Mouse (Mus musculus): ENCODE data around the gene Zbtb2. TPM values are rescaled to one million over a fixed set of nuclear protein-coding genes. Genes with fewer than 3 reads are reported as not detected.

Zbtb2 gene
- polyA plus RNA-seq, 1 experiment from 2014 or later = 20.2 TPM

- Histone ChIP-seq H3K4me1 (replicated peaks; ENCODE audit: control insufficient read depth, insufficient read depth, low read length) (no peaks in the 10 kb centered on the region), H3K27ac (ENCODE audit: low read depth, low read length) (no peak overlapping the region), H3K9ac (ENCODE audit: low read depth, low read length) (no peak overlapping the region), H3K4me3 (ENCODE audit: low read depth, low read length) (no peak overlapping the region), H3K4me2 (replicated peaks; ENCODE audit: low read depth, low read length) (no peak overlapping the region), H3K27me3 (ENCODE audit: control insufficient read depth, insufficient read depth, low read length) (no peaks in the 10 kb centered on the region), H3K9me3 (ENCODE audit: control insufficient read depth, low read length) (no peaks in the 10 kb centered on the region), H3K36me3 (ENCODE audit: control insufficient read depth, insufficient read depth, low read length) (peaks cover 2% of the 10 kb centered on the region; the same call in 1 of the 2 replicates)
- ATAC-seq (ENCODE audit: low FRiP score) = no peak
- WGBS = 90% methylated on average over 19 of the region's 19 CpGs
- no peak for DNase-seq (ENCODE audit: low spot score)
Observed at GRCm38 (mm10) chr10:4355882-4356451, 31.9 kb downstream of the Zbtb2 start.

GRCm38 (mm10) chr10:4354371-4355260 lies 33.3 kb downstream of the Zbtb2 start:
- Histone ChIP-seq H3K9ac (ENCODE audit: low read depth, low read length) (no peak overlapping the region), H3K4me3 (ENCODE audit: low read depth, low read length) (no peak overlapping the region), H3K36me3 (ENCODE audit: control insufficient read depth, insufficient read depth, low read length) (peaks cover 2% of the 10 kb centered on the region; the same call in 1 of the 2 replicates), H3K27me3 (ENCODE audit: control insufficient read depth, insufficient read depth, low read length) (no peaks in the 10 kb centered on the region), H3K4me2 (replicated peaks; ENCODE audit: low read depth, low read length) (no peak overlapping the region), H3K27ac (ENCODE audit: low read depth, low read length) (no peak overlapping the region), H3K9me3 (ENCODE audit: control insufficient read depth, low read length) (no peaks in the 10 kb centered on the region), H3K4me1 (replicated peaks; ENCODE audit: control insufficient read depth, insufficient read depth, low read length) (no peaks in the 10 kb centered on the region)
- DNase-seq (ENCODE audit: low spot score) (no peak), ATAC-seq (ENCODE audit: low FRiP score) (no peak)
- WGBS = 91% methylated on average over 38 of the region's 38 CpGs

GRCm38 (mm10) chr10:4347591-4347990 lies 40.3 kb downstream of the Zbtb2 start:
- H3K27me3 ChIP-seq (ENCODE audit: control insufficient read depth, insufficient read depth, low read length) = no peaks in the 10 kb centered on the region
- no peak overlapping the region for H3K9ac ChIP-seq (ENCODE audit: low read depth, low read length)
- WGBS = 96% methylated on average over 14 of the region's 14 CpGs
- no peaks in the 10 kb centered on the region for H3K36me3 ChIP-seq (ENCODE audit: control insufficient read depth, insufficient read depth, low read length)
- DNase-seq (ENCODE audit: low spot score) (no peak), ATAC-seq (ENCODE audit: low FRiP score) (0 out of 2 replicates have a peak, but pooled peaks have one; percentile 2)
- no peak overlapping the region for H3K27ac ChIP-seq (ENCODE audit: low read depth, low read length)
- H3K4me3 ChIP-seq (ENCODE audit: low read depth, low read length) = no peak overlapping the region
- H3K4me2 ChIP-seq (replicated peaks; ENCODE audit: low read depth, low read length) = no peak overlapping the region
- no peaks in the 10 kb centered on the region for H3K4me1 ChIP-seq (replicated peaks; ENCODE audit: control insufficient read depth, insufficient read depth, low read length)
- H3K9me3 ChIP-seq (ENCODE audit: control insufficient read depth, low read length) = no peaks in the 10 kb centered on the region

GRCm38 (mm10) chr10:4347136-4347492 lies 40.8 kb downstream of the Zbtb2 start:
- no peak overlapping the region for H3K4me3 ChIP-seq (ENCODE audit: low read depth, low read length)
- DNase-seq (ENCODE audit: low spot score) (no peak), ATAC-seq (ENCODE audit: low FRiP score) (peak; percentile 71)
- H3K27me3 ChIP-seq (ENCODE audit: control insufficient read depth, insufficient read depth, low read length) = no peaks in the 10 kb centered on the region
- no peaks in the 10 kb centered on the region for H3K9me3 ChIP-seq (ENCODE audit: control insufficient read depth, low read length)
- H3K4me1 ChIP-seq (replicated peaks; ENCODE audit: control insufficient read depth, insufficient read depth, low read length) = no peaks in the 10 kb centered on the region
- WGBS = 70% methylated on average over 4 of the region's 4 CpGs
- no peaks in the 10 kb centered on the region for H3K36me3 ChIP-seq (ENCODE audit: control insufficient read depth, insufficient read depth, low read length)
- no peak overlapping the region for H3K27ac ChIP-seq (ENCODE audit: low read depth, low read length)
- H3K4me2 ChIP-seq (replicated peaks; ENCODE audit: low read depth, low read length) = no peak overlapping the region
- H3K9ac ChIP-seq (ENCODE audit: low read depth, low read length) = no peak overlapping the region

- 5% methylated on average over 28 of the region's 28 CpGs for WGBS
- Histone ChIP-seq H3K27me3 (ENCODE audit: control insufficient read depth, insufficient read depth, low read length) (no peaks in the 10 kb centered on the region), H3K4me2 (replicated peaks; ENCODE audit: low read depth, low read length) (peak overlapping the region; percentile 34), H3K9me3 (ENCODE audit: control insufficient read depth, low read length) (no peaks in the 10 kb centered on the region), H3K9ac (ENCODE audit: low read depth, low read length) (no peak overlapping the region), H3K27ac (ENCODE audit: low read depth, low read length) (no peak overlapping the region), H3K4me1 (replicated peaks; ENCODE audit: control insufficient read depth, insufficient read depth, low read length) (no peaks in the 10 kb centered on the region), H3K4me3 (ENCODE audit: low read depth, low read length) (no peak overlapping the region), H3K36me3 (ENCODE audit: control insufficient read depth, insufficient read depth, low read length) (no peaks in the 10 kb centered on the region)
- DNase-seq (ENCODE audit: low spot score) (peak; percentile 94), ATAC-seq (ENCODE audit: low FRiP score) (peak; percentile 92)
Observed at GRCm38 (mm10) chr10:4346489-4347135, 41.3 kb downstream of the Zbtb2 start.

- H3K9ac ChIP-seq (ENCODE audit: low read depth, low read length) = no peak overlapping the region
- no peak overlapping the region for H3K27ac ChIP-seq (ENCODE audit: low read depth, low read length)
- H3K4me2 ChIP-seq (replicated peaks; ENCODE audit: low read depth, low read length) = no peak overlapping the region
- H3K4me3 ChIP-seq (ENCODE audit: low read depth, low read length) = no peak overlapping the region
- WGBS = 31% methylated on average over 2 of the region's 2 CpGs
- no peaks in the 10 kb centered on the region for H3K9me3 ChIP-seq (ENCODE audit: control insufficient read depth, low read length)
- no peak for ATAC-seq (ENCODE audit: low FRiP score)
- peak; percentile 39 for DNase-seq (ENCODE audit: low spot score)
- no peaks in the 10 kb centered on the region for H3K36me3 ChIP-seq (ENCODE audit: control insufficient read depth, insufficient read depth, low read length)
- H3K27me3 ChIP-seq (ENCODE audit: control insufficient read depth, insufficient read depth, low read length) = no peaks in the 10 kb centered on the region
- H3K4me1 ChIP-seq (replicated peaks; ENCODE audit: control insufficient read depth, insufficient read depth, low read length) = no peaks in the 10 kb centered on the region
Observed at GRCm38 (mm10) chr10:4341430-4341829, 46.5 kb downstream of the Zbtb2 start.

- ATAC-seq (ENCODE audit: low FRiP score) = no peak
- Histone ChIP-seq H3K4me3 (ENCODE audit: low read depth, low read length) (no peak overlapping the region), H3K27me3 (ENCODE audit: control insufficient read depth, insufficient read depth, low read length) (no peaks in the 10 kb centered on the region), H3K9me3 (ENCODE audit: control insufficient read depth, low read length) (no peaks in the 10 kb centered on the region), H3K4me1 (replicated peaks; ENCODE audit: control insufficient read depth, insufficient read depth, low read length) (no peaks in the 10 kb centered on the region), H3K36me3 (ENCODE audit: control insufficient read depth, insufficient read depth, low read length) (no peaks in the 10 kb centered on the region), H3K4me2 (replicated peaks; ENCODE audit: low read depth, low read length) (no peak overlapping the region), H3K9ac (ENCODE audit: low read depth, low read length) (no peak overlapping the region), H3K27ac (ENCODE audit: low read depth, low read length) (no peak overlapping the region)
- 67% methylated on average over 15 of the region's 15 CpGs for WGBS
- DNase-seq (ENCODE audit: low spot score) = peak; percentile 33
Observed at GRCm38 (mm10) chr10:4338863-4339461, 48.9 kb downstream of the Zbtb2 start.

- Histone ChIP-seq H3K9ac (ENCODE audit: low read depth, low read length) (no peak overlapping the region), H3K4me3 (ENCODE audit: low read depth, low read length) (peak overlapping the region; percentile 19), H3K9me3 (ENCODE audit: control insufficient read depth, low read length) (no peaks in the 10 kb centered on the region), H3K4me1 (replicated peaks; ENCODE audit: control insufficient read depth, insufficient read depth, low read length) (0 out of 2 replicates have a peak, but pooled peaks cover 5% of the 10 kb centered on the region), H3K4me2 (replicated peaks; ENCODE audit: low read depth, low read length) (peak overlapping the region; percentile 45), H3K27me3 (ENCODE audit: control insufficient read depth, insufficient read depth, low read length) (no peaks in the 10 kb centered on the region), H3K27ac (ENCODE audit: low read depth, low read length) (no peak overlapping the region), H3K36me3 (ENCODE audit: control insufficient read depth, insufficient read depth, low read length) (no peaks in the 10 kb centered on the region)
- peak; percentile 75 for DNase-seq (ENCODE audit: low spot score)
- ATAC-seq (ENCODE audit: low FRiP score) = peak; percentile 84
- WGBS = 10% methylated on average over 27 of the region's 27 CpGs
Observed at GRCm38 (mm10) chr10:4334039-4334683, 53.7 kb downstream of the Zbtb2 start.

All from hindbrain, embryonic 11.5 days (tissue).